Mouse (Mus musculus): ENCODE measurements around the gene Gas2l3. TPM values are rescaled to one million over a fixed set of nuclear protein-coding genes. Genes with fewer than 3 reads are reported as not detected.

Gas2l3 gene
- total and polyA plus RNA-seq, 3 experiments = 2.9 to 3.7 TPM; not detected in 1

GRCm38 (mm10) chr10:89460972-89461371 lies 17.2 kb upstream of the Gas2l3 start:
- no peak for DNase-seq (ENCODE audit: low read depth, low spot score)
- Histone ChIP-seq H3K9me3 (replicated peaks; ENCODE audit: insufficient read depth, low read length) (no peaks in the 10 kb centered on the region), H3K4me3 (ENCODE audit: control insufficient read depth in 1 of 2, insufficient read depth in 1 of 2, low read depth in 2 of 2, low read length in 2 of 2) (no peak overlapping the region), H3K27me3 (ENCODE audit: control insufficient read depth in 1 of 2, insufficient read depth in 2 of 2, low read length in 2 of 2) (peaks cover 0 to 2% of the 10 kb centered on the region in 2 experiments; a peak in 2 of 4 replicates), H3K79me2 (ENCODE audit: control insufficient read depth, insufficient read depth, low read length, poor library complexity) (no peaks in the 10 kb centered on the region), H3K9ac (ENCODE audit: control insufficient read depth, low read depth, low read length, poor library complexity, severe bottlenecking) (no peak overlapping the region), H3K4me1 (ENCODE audit: control insufficient read depth in 1 of 2, insufficient read depth in 2 of 2, low read length in 2 of 2) (peaks cover 15 to 16% of the 10 kb centered on the region in 2 experiments), H3K36me3 (ENCODE audit: control insufficient read depth in 1 of 2, insufficient read depth in 2 of 2, low read length in 2 of 2) (peaks cover 0 to 21% of the 10 kb centered on the region in 2 experiments; a peak in 2 of 4 replicates), H3K27ac (ENCODE audit: control insufficient read depth, low read depth, low read length) (no peak overlapping the region)
- TF ChIP-seq NELFE (IDR thresholded peaks at IDR 0.05; ENCODE audit: low read depth, low read length) (no peak), TBP (IDR thresholded peaks at IDR 0.05; ENCODE audit: low read depth, low read length) (no peak), ZKSCAN1 (IDR thresholded peaks at IDR 0.05; ENCODE audit: low read depth, low read length) (no peak), POLR2A (IDR thresholded peaks at IDR 0.05; ENCODE audit: control insufficient read depth in 1 of 2, insufficient read depth in 1 of 2, low read depth in 1 of 2, low read length in 2 of 2, poor library complexity in 1 of 2) (no peak), UBTF (IDR thresholded peaks at IDR 0.05; ENCODE audit: borderline replicate concordance, insufficient read depth, low read depth, low read length) (no peak), SMC3 (IDR thresholded peaks at IDR 0.05; ENCODE audit: low read depth, low read length) (no peak), TAL1 (IDR thresholded peaks at IDR 0.05; ENCODE audit: low read length) (no peak), MYB (IDR thresholded peaks at IDR 0.05; ENCODE audit: low read depth, low read length) (no peak), GABPA (IDR thresholded peaks at IDR 0.05; ENCODE audit: low read depth, low read length) (no peak), POLR2AphosphoS2 (IDR thresholded peaks at IDR 0.05; ENCODE audit: low read length) (no peak), POLR2AphosphoS5 (IDR thresholded peaks at IDR 0.05; ENCODE audit: borderline replicate concordance, low read depth, low read length) (no peak), USF2 (IDR thresholded peaks at IDR 0.05; ENCODE audit: borderline replicate concordance in 1 of 2, insufficient read depth in 1 of 2, low read depth in 1 of 2, low read length in 2 of 2) (no peak)

DNA sequence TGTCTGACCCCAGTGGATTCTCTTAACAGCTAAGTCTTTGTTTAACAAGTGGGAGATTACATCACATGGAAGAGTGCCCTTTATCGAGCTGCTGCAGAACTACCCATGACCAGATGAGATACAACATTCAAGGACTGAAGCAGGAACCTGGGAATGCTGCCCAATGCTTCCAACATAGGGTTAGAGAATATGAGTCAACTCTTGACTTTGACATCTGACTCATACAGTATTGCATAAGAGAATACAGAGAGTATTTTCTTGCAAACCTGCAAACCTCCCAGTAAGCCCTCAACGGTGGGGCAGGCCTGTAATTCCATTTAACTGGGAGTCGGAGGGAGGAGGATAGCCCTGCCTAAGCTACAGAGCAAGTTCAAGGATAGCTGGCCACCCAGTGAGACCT lies 15.0 kb upstream of the Gas2l3 start:
- H3K79me2 ChIP-seq (ENCODE audit: control insufficient read depth, insufficient read depth, low read length, poor library complexity) = no peaks in the 10 kb centered on the region
- no peak overlapping the region for H3K4me3 ChIP-seq (ENCODE audit: control insufficient read depth in 1 of 2, insufficient read depth in 1 of 2, low read depth in 2 of 2, low read length in 2 of 2)
- no peak overlapping the region for H3K9ac ChIP-seq (ENCODE audit: control insufficient read depth, low read depth, low read length, poor library complexity, severe bottlenecking)
- TF ChIP-seq UBTF (IDR thresholded peaks at IDR 0.05; ENCODE audit: borderline replicate concordance, insufficient read depth, low read depth, low read length) (no peak), POLR2A (IDR thresholded peaks at IDR 0.05; ENCODE audit: control insufficient read depth in 1 of 2, insufficient read depth in 1 of 2, low read depth in 1 of 2, low read length in 2 of 2, poor library complexity in 1 of 2) (no peak)
- no peaks in the 10 kb centered on the region for H3K9me3 ChIP-seq (replicated peaks; ENCODE audit: insufficient read depth, low read length)
- H3K4me1 ChIP-seq (ENCODE audit: control insufficient read depth in 1 of 2, insufficient read depth in 2 of 2, low read length in 2 of 2) = peaks cover 8% of the 10 kb centered on the region in 2 experiments
- no peak for DNase-seq (ENCODE audit: low read depth, low spot score)
- peaks cover 0 to 6% of the 10 kb centered on the region in 2 experiments; a peak in 2 of 4 replicates for H3K36me3 ChIP-seq (ENCODE audit: control insufficient read depth in 1 of 2, insufficient read depth in 2 of 2, low read length in 2 of 2)
- H3K27ac ChIP-seq (ENCODE audit: control insufficient read depth, low read depth, low read length) = no peak overlapping the region
- H3K27me3 ChIP-seq (ENCODE audit: control insufficient read depth in 1 of 2, insufficient read depth in 2 of 2, low read length in 2 of 2) = peaks cover 1 to 3% of the 10 kb centered on the region in 2 experiments; a peak in 2 of 4 replicates

DNA sequence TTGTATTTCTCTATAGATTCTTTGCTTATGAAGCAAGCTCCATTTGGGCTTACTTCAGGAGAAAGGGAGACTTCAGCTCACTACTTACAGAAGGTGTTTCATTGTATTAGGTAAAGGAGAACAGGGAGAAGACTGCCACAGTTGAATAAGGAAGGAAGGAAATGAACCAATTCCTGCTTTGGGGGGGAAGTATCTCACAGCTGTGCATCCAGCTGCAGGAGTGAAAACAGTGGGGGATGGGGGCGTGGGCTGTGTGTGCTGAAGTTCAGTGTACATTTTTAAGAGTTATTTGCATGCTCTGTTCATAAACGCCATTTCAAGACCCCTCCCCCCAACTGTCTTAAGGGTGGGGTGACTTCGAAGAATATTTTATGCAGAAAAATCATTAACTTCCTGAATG lies 10.0 kb upstream of the Gas2l3 start:
- Histone ChIP-seq H3K27me3 (ENCODE audit: control insufficient read depth in 1 of 2, insufficient read depth in 2 of 2, low read length in 2 of 2) (peaks cover 3% of the 10 kb centered on the region in 2 experiments; a peak in 3 of 4 replicates), H3K4me3 (ENCODE audit: control insufficient read depth in 1 of 2, insufficient read depth in 1 of 2, low read depth in 2 of 2, low read length in 2 of 2) (no peak overlapping the region), H3K9me3 (replicated peaks; ENCODE audit: insufficient read depth, low read length) (no peaks in the 10 kb centered on the region), H3K27ac (ENCODE audit: control insufficient read depth, low read depth, low read length) (no peak overlapping the region), H3K36me3 (ENCODE audit: control insufficient read depth in 1 of 2, insufficient read depth in 2 of 2, low read length in 2 of 2) (no peaks in the 10 kb centered on the region), H3K4me1 (ENCODE audit: control insufficient read depth in 1 of 2, insufficient read depth in 2 of 2, low read length in 2 of 2) (no peaks in the 10 kb centered on the region), H3K79me2 (ENCODE audit: control insufficient read depth, insufficient read depth, low read length, poor library complexity) (no peaks in the 10 kb centered on the region), H3K9ac (ENCODE audit: control insufficient read depth, low read depth, low read length, poor library complexity, severe bottlenecking) (no peak overlapping the region)
- no peak for DNase-seq (ENCODE audit: low read depth, low spot score)
- no peak for TF ChIP-seq POLR2AphosphoS2 (IDR thresholded peaks at IDR 0.05; ENCODE audit: low read length)
- no peak for TF ChIP-seq ELF1 (IDR thresholded peaks at IDR 0.05; ENCODE audit: low read depth, low read length)
- no peak for TF ChIP-seq ZMIZ1 (IDR thresholded peaks at IDR 0.05; ENCODE audit: low read depth, low read length)

Measured in MEL (cell line).